Mouse (Mus musculus): ENCODE results near the gene Ankrd33b. TPM values are rescaled to one million over a fixed set of nuclear protein-coding genes. Genes with fewer than 3 reads are reported as not detected.

Gene Ankrd33b
- polyA plus RNA-seq, 1 experiment from 2014 or later, result 1.1 TPM

DNA sequence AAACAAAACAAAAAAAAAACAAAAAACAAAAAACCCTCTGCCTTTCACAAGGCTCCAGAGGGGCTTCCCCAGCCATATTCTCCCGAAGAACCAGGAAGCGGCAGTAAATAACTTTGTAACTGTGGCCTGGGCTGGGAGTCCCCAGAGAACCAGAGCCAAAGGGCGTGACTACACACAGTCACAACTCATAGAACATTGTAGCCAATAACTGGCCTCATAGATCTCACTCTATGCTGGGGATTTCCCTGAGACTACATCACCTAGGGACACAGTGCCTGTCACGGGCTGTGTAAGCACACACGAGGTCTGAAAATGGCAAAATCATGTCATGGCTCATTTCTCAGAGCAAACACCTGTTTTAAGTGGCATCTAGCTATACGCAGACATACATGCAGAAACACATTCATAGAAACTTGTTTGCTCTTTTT lies 87.9 kb downstream of the Ankrd33b start:
- ATAC-seq (ENCODE audit: insufficient read depth, low FRiP score, low TSS enrichment) (no peak), DNase-seq (ENCODE audit: low spot score) (no peak)
- Histone ChIP-seq H3K4me1 (ENCODE audit: control insufficient read depth, insufficient read depth, low read length) (no peaks in the 10 kb centered on the region), H3K36me3 (ENCODE audit: control insufficient read depth, insufficient read depth, low read length) (no peaks in the 10 kb centered on the region), H3K27ac (ENCODE audit: low read depth, low read length) (no peak overlapping the region), H3K4me2 (ENCODE audit: low read depth) (no peak overlapping the region), H3K9me3 (ENCODE audit: control insufficient read depth, low read length) (no peaks in the 10 kb centered on the region), H3K27me3 (ENCODE audit: control insufficient read depth, insufficient read depth, low read length) (no peaks in the 10 kb centered on the region), H3K4me3 (ENCODE audit: low read depth, low read length) (no peak overlapping the region), H3K9ac (ENCODE audit: low read length) (no peak overlapping the region)
- 58% methylated on average over 6 of the region's 6 CpGs for WGBS

DNA sequence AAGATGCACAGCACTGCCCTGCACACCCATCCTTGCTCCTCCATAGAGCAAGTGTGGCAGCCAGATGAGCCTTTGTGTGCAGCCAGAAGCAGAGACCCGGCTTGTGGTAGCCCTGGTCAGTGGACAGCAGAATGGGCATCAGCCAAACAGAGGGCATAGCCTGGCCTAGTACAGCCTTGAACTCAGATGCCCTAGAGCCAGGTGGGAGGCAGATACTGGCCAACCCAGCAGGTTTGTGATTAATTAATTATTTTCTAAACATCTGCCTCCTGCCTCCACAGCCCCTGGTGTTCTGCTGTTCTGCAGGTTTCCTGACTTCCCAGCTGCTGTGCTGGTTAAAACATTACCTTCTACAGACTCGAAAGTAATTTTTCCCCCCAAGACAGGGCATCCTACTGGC lies 88.4 kb downstream of the Ankrd33b start:
- H3K9ac ChIP-seq (ENCODE audit: low read length), result no peak overlapping the region
- no peaks in the 10 kb centered on the region for H3K9me3 ChIP-seq (ENCODE audit: control insufficient read depth, low read length)
- no peaks in the 10 kb centered on the region for H3K27me3 ChIP-seq (ENCODE audit: control insufficient read depth, insufficient read depth, low read length)
- no peak overlapping the region for H3K4me3 ChIP-seq (ENCODE audit: low read depth, low read length)
- no peaks in the 10 kb centered on the region for H3K36me3 ChIP-seq (ENCODE audit: control insufficient read depth, insufficient read depth, low read length)
- 61% methylated on average over 2 of the region's 2 CpGs for WGBS
- DNase-seq (ENCODE audit: low spot score) (no peak), ATAC-seq (ENCODE audit: insufficient read depth, low FRiP score, low TSS enrichment) (no peak)
- H3K27ac ChIP-seq (ENCODE audit: low read depth, low read length), result no peak overlapping the region
- H3K4me1 ChIP-seq (ENCODE audit: control insufficient read depth, insufficient read depth, low read length), result no peaks in the 10 kb centered on the region
- no peak overlapping the region for H3K4me2 ChIP-seq (ENCODE audit: low read depth)

DNA sequence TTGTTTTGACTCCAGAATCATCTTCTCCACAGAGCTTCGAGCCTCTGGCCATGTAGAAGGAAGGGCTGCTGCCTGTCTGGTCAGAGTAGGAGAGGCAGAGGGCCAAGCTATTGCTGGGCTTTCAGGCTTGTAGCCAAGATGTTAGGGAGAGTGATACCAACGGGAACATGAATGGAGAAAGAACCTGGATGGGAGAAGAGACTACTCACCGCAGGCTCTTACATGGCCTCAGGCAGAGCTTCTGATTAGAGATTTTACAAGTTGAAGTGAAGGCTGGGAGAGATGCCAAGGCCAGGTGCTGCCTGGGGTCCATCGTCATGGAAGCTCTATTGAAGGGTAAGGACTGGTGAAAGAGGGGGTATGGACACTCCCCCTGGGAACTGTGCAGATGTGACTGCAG lies 89.4 kb downstream of the Ankrd33b start:
- DNase-seq (ENCODE audit: low spot score), result no peak

DNA sequence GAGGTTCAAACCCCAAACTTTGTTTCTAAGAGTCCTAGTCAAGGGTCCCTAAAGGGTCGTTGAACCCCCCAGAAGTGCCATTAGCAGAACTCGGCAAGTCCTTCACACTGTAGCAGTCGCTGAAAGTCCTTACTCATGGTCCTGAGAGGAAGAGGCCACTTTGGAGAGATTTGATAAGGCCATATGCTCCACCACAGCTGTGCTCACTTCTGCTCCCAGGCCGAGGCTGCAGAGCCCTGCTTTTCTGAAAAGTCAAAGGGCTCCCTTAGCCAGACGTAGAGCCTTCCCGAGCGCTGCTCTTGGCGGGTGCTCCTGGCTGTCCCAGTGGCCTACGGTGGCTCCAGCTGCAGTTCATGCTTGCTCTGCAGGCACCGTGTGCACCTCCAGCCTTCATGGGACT lies 94.0 kb downstream of the Ankrd33b start:
- Histone ChIP-seq H3K27me3 (ENCODE audit: control insufficient read depth, insufficient read depth, low read length) (no peaks in the 10 kb centered on the region), H3K4me1 (ENCODE audit: control insufficient read depth, insufficient read depth, low read length) (no peaks in the 10 kb centered on the region), H3K4me3 (ENCODE audit: low read depth, low read length) (no peak overlapping the region), H3K9me3 (ENCODE audit: control insufficient read depth, low read length) (no peaks in the 10 kb centered on the region), H3K9ac (ENCODE audit: low read length) (no peak overlapping the region), H3K4me2 (ENCODE audit: low read depth) (no peak overlapping the region), H3K36me3 (ENCODE audit: control insufficient read depth, insufficient read depth, low read length) (no peaks in the 10 kb centered on the region), H3K27ac (ENCODE audit: low read depth, low read length) (no peak overlapping the region)
- ATAC-seq (ENCODE audit: insufficient read depth, low FRiP score, low TSS enrichment), result no peak
- DNase-seq (ENCODE audit: low spot score), result no peak
- WGBS, result 78% methylated on average over 10 of the region's 10 CpGs

More for the DNA sequence above, 89.4 kb downstream of the Ankrd33b start:
- H3K36me3 ChIP-seq (ENCODE audit: control insufficient read depth, insufficient read depth, low read length), result no peaks in the 10 kb centered on the region
- H3K4me1 ChIP-seq (ENCODE audit: control insufficient read depth, insufficient read depth, low read length), result no peaks in the 10 kb centered on the region
- no peaks in the 10 kb centered on the region for H3K9me3 ChIP-seq (ENCODE audit: control insufficient read depth, low read length)
- WGBS, result 89% methylated on average over 4 of the region's 4 CpGs
- no peak for ATAC-seq (ENCODE audit: insufficient read depth, low FRiP score, low TSS enrichment)
- H3K27ac ChIP-seq (ENCODE audit: low read depth, low read length), result no peak overlapping the region
- no peak overlapping the region for H3K4me2 ChIP-seq (ENCODE audit: low read depth)
- H3K27me3 ChIP-seq (ENCODE audit: control insufficient read depth, insufficient read depth, low read length), result no peaks in the 10 kb centered on the region
- no peak overlapping the region for H3K9ac ChIP-seq (ENCODE audit: low read length)
- no peak overlapping the region for H3K4me3 ChIP-seq (ENCODE audit: low read depth, low read length)

DNA sequence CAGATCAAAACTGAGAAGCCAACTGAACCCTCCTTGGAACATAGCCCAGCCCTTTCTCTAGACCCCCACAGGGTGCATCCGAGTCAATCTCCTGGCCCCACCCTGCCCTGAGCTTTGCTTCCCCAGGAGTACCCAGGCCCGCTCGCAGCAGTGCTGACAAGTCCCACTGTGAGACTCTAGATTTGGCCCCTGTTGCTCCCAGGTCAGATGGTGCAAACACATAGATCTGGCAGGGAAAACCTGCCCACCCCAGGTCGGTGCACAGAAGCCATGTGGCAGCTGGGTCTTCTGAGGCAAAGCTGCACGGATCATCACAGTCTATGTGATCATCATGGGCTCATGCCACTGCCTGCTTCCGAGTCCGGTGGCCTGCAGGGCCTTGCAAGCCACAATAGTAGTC lies 94.8 kb downstream of the Ankrd33b start:
- whole genome bisulfite sequencing, result 87% methylated on average over 7 of the region's 7 CpGs
- Histone ChIP-seq H3K36me3 (ENCODE audit: control insufficient read depth, insufficient read depth, low read length) (no peaks in the 10 kb centered on the region), H3K4me3 (ENCODE audit: low read depth, low read length) (no peak overlapping the region), H3K27me3 (ENCODE audit: control insufficient read depth, insufficient read depth, low read length) (no peaks in the 10 kb centered on the region), H3K27ac (ENCODE audit: low read depth, low read length) (no peak overlapping the region), H3K9me3 (ENCODE audit: control insufficient read depth, low read length) (no peaks in the 10 kb centered on the region), H3K4me2 (ENCODE audit: low read depth) (no peak overlapping the region), H3K4me1 (ENCODE audit: control insufficient read depth, insufficient read depth, low read length) (no peaks in the 10 kb centered on the region), H3K9ac (ENCODE audit: low read length) (no peak overlapping the region)
- no peak for DNase-seq (ENCODE audit: low spot score)
- ATAC-seq (ENCODE audit: insufficient read depth, low FRiP score, low TSS enrichment), result no peak

DNA sequence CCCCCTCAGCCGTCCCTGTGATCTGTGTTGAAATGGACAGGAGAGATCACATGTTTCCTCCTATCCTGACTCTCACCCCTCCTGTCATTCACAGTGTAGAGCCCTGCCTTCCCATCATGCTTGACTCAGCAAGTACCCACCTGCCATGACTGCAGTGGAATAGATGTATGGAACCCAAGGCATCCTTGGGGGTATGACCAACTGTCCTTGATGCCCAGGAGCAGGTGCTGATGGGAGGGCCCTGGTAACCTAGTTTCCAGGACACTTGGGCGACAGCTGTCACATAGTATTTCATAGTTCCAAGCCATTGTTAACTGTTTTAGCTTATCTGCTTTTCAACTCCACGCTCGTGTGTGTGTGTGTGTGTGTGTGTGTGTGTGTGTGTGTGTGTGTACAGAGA lies 98.0 kb downstream of the Ankrd33b start:
- DNase-seq (ENCODE audit: low spot score) (no peak), ATAC-seq (ENCODE audit: insufficient read depth, low FRiP score, low TSS enrichment) (no peak)
- 91% methylated on average over 4 of the region's 4 CpGs for WGBS
- H3K4me1 ChIP-seq (ENCODE audit: control insufficient read depth, insufficient read depth, low read length), result no peaks in the 10 kb centered on the region
- H3K9ac ChIP-seq (ENCODE audit: low read length), result no peak overlapping the region
- H3K4me2 ChIP-seq (ENCODE audit: low read depth), result no peak overlapping the region
- no peaks in the 10 kb centered on the region for H3K27me3 ChIP-seq (ENCODE audit: control insufficient read depth, insufficient read depth, low read length)
- no peak overlapping the region for H3K4me3 ChIP-seq (ENCODE audit: low read depth, low read length)
- no peak overlapping the region for H3K27ac ChIP-seq (ENCODE audit: low read depth, low read length)
- H3K36me3 ChIP-seq (ENCODE audit: control insufficient read depth, insufficient read depth, low read length), result no peaks in the 10 kb centered on the region
- no peaks in the 10 kb centered on the region for H3K9me3 ChIP-seq (ENCODE audit: control insufficient read depth, low read length)

DNA sequence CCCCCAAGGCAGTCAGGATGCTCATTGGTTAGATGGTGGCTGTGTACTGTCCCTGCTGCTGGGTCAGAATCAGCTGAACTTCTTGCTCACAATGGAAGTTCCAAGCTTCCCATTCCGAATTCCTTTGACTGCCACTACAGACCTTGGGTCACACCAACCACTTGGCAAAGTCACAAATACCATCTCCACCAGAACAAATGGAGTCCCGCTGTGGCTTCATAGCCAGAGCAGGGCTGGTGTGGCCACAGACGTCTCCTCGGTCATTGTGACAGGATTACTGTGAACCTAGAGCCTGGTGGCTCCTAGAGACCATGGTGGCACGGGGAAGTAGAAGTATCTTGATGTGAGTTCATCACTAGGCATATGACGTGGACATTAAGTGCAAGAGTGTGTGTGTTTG lies 99.4 kb downstream of the Ankrd33b start:
- no peak for ATAC-seq (ENCODE audit: insufficient read depth, low FRiP score, low TSS enrichment)
- WGBS, result 88% methylated on average over 6 of the region's 6 CpGs
- no peak for DNase-seq (ENCODE audit: low spot score)

DNA sequence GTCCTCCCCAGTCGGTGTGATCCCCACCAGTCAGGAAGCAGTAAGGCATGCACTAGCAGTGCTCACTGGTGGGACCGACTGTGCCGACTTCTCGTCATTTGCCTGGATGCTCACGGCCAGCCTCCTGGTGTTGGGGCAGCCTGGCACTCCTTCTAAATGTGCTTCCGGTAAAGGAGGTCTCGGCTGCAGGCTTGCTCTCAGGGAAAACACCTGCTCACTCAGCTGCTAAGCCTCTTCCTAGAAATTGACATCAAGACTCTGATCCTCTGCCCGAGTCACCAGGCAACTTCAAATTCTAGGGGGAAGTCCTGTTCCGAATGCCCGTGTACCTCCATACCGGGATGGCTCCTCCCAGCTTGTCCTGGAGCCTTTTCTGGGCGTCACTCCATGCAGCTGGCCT lies 101.7 kb downstream of the Ankrd33b start:
- no peak overlapping the region for H3K4me3 ChIP-seq (ENCODE audit: low read depth, low read length)
- H3K27me3 ChIP-seq (ENCODE audit: control insufficient read depth, insufficient read depth, low read length), result no peaks in the 10 kb centered on the region
- no peak for DNase-seq (ENCODE audit: low spot score)
- no peak overlapping the region for H3K9ac ChIP-seq (ENCODE audit: low read length)
- no peaks in the 10 kb centered on the region for H3K4me1 ChIP-seq (ENCODE audit: control insufficient read depth, insufficient read depth, low read length)
- H3K36me3 ChIP-seq (ENCODE audit: control insufficient read depth, insufficient read depth, low read length), result no peaks in the 10 kb centered on the region
- H3K9me3 ChIP-seq (ENCODE audit: control insufficient read depth, low read length), result no peaks in the 10 kb centered on the region
- WGBS, result 90% methylated on average over 12 of the region's 12 CpGs
- H3K4me2 ChIP-seq (ENCODE audit: low read depth), result no peak overlapping the region
- ATAC-seq (ENCODE audit: insufficient read depth, low FRiP score, low TSS enrichment), result no peak
- no peak overlapping the region for H3K27ac ChIP-seq (ENCODE audit: low read depth, low read length)

More for the DNA sequence above, 99.4 kb downstream of the Ankrd33b start:
- Histone ChIP-seq H3K27ac (ENCODE audit: low read depth, low read length) (no peak overlapping the region), H3K9me3 (ENCODE audit: control insufficient read depth, low read length) (no peaks in the 10 kb centered on the region), H3K27me3 (ENCODE audit: control insufficient read depth, insufficient read depth, low read length) (no peaks in the 10 kb centered on the region), H3K36me3 (ENCODE audit: control insufficient read depth, insufficient read depth, low read length) (no peaks in the 10 kb centered on the region), H3K4me3 (ENCODE audit: low read depth, low read length) (no peak overlapping the region), H3K4me2 (ENCODE audit: low read depth) (no peak overlapping the region), H3K4me1 (ENCODE audit: control insufficient read depth, insufficient read depth, low read length) (no peaks in the 10 kb centered on the region), H3K9ac (ENCODE audit: low read length) (no peak overlapping the region)

DNA sequence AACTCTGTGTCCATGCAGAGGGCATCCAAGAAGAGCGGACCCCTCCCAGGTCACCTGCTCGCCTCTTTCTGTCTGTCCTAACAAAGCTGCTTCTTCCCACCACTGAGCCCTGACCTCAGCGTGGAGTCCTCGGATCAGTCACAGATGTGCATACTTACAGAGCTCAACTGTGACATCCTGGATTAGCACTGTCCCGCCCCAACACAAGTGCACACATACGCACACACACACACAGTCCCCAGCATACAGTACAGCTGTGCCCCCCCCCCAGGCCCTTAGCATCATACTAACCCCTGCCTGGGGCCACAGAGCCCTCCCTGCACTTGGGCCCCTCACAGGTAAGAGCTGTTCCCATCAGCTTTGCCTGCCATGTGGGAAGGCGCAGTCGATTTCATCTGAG lies 102.1 kb downstream of the Ankrd33b start:
- no peaks in the 10 kb centered on the region for H3K9me3 ChIP-seq (ENCODE audit: control insufficient read depth, low read length)
- H3K27ac ChIP-seq (ENCODE audit: low read depth, low read length), result no peak overlapping the region
- DNase-seq (ENCODE audit: low spot score), result no peak
- no peak overlapping the region for H3K4me3 ChIP-seq (ENCODE audit: low read depth, low read length)
- H3K9ac ChIP-seq (ENCODE audit: low read length), result no peak overlapping the region
- H3K4me2 ChIP-seq (ENCODE audit: low read depth), result no peak overlapping the region
- H3K27me3 ChIP-seq (ENCODE audit: control insufficient read depth, insufficient read depth, low read length), result no peaks in the 10 kb centered on the region
- no peaks in the 10 kb centered on the region for H3K36me3 ChIP-seq (ENCODE audit: control insufficient read depth, insufficient read depth, low read length)
- ATAC-seq (ENCODE audit: insufficient read depth, low FRiP score, low TSS enrichment), result 0 out of 2 replicates have a peak, but pooled peaks have one; percentile 25
- H3K4me1 ChIP-seq (ENCODE audit: control insufficient read depth, insufficient read depth, low read length), result no peaks in the 10 kb centered on the region
- 93% methylated on average over 8 of the region's 8 CpGs for WGBS

Data from neural tube, embryonic 11.5 days (tissue).